Mouse (Mus musculus) CH12.LX (cell line): ENCODE measurements at regions not wholly inside any gene's neighbourhood (a gene's known extent, or its start where the extent isn't known, plus 50 kb on each side); places are given as distances from the start of the nearest gene placed in this dataset.

Experiments used
- DNase-seq: peaks from one replicate; pipeline ENCODE4 v3.0.0-alpha.2; 2013; ENCODE audit errors: extremely low read depth
- H3K27ac ChIP-seq: 2 replicates; pipeline ENCODE4 v1.5.1; 2012; ENCODE audit warnings: low read depth, mild to moderate bottlenecking, control low read depth, moderate library complexity; ENCODE audit not compliant: insufficient read depth
- H3K27me3 ChIP-seq: replicated peaks from 2 replicates; pipeline ENCODE3; 2012; ENCODE audit warnings: inconsistent platforms
- H3K36me3 ChIP-seq, 2 experiments: replicated peaks in 1 of 2; 2 replicates each; pipeline versions ENCODE3 to v1.6.1; 2012; ENCODE audit warnings: inconsistent platforms in 1 of 2, low read length in 1 of 2, mild to moderate bottlenecking in 1 of 2, mixed read lengths in 1 of 2, moderate library complexity in 1 of 2; ENCODE audit not compliant: control insufficient read depth in 1 of 2, insufficient read depth in 1 of 2
- H3K4me1 ChIP-seq, 2 experiments: 2 replicates each; pipeline ENCODE4 v1.6.1; 2012; ENCODE audit warnings: inconsistent platforms in 1 of 2, moderate library complexity in 1 of 2; ENCODE audit not compliant: insufficient read depth in 2 of 2, control insufficient read depth in 1 of 2
- H3K4me2 ChIP-seq: 2 replicates; pipeline ENCODE4 v1.6.1; 2012; ENCODE audit warnings: low read depth, mild to moderate bottlenecking, control low read depth; ENCODE audit not compliant: poor library complexity, insufficient read depth, severe bottlenecking
- H3K4me3 ChIP-seq, 3 experiments: fragments of 150-350 bp in 1 of 3; sonication (generic) in 1 of 3; replicated peaks in 1 of 3; 2 replicates each; pipeline versions ENCODE3 to v1.5.1; 2011 to 2012; ENCODE audit warnings: low read depth in 2 of 3, low read length in 2 of 3, mild to moderate bottlenecking in 2 of 3, moderate library complexity in 2 of 3, control low read depth in 1 of 3, improper control_type of control experiment in 1 of 3, inconsistent platforms in 1 of 3, mixed read lengths in 1 of 3; ENCODE audit not compliant: poor library complexity in 1 of 3
- H3K79me2 ChIP-seq: replicated peaks from 2 replicates; pipeline ENCODE4 v1.6.1; 2012; ENCODE audit warnings: mild to moderate bottlenecking, moderate library complexity; ENCODE audit not compliant: control insufficient read depth, poor library complexity, insufficient read depth, severe bottlenecking; ENCODE audit errors: extremely low read depth
- H3K9ac ChIP-seq: 2 replicates; pipeline ENCODE4 v1.6.1; 2012; ENCODE audit warnings: low read depth, mild to moderate bottlenecking, control low read depth, moderate library complexity; ENCODE audit not compliant: insufficient read depth
- H3K9me3 ChIP-seq: replicated peaks from 2 replicates; pipeline ENCODE3; 2012; ENCODE audit warnings: low read length, inconsistent platforms, mixed read lengths
- CHD2 ChIP-seq: IDR thresholded peaks from 2 replicates; pipeline ENCODE4 v1.6.1; 2011; ENCODE audit warnings: low read length, improper control_type of control experiment
- E2F4 ChIP-seq: IDR thresholded peaks from 2 replicates; pipeline ENCODE4 v1.6.1; 2011; ENCODE audit warnings: low read depth, low read length, improper control_type of control experiment; ENCODE audit not compliant: insufficient replicate concordance
- EP300 ChIP-seq: IDR thresholded peaks from 2 replicates; pipeline ENCODE4 v1.6.1; 2011; ENCODE audit warnings: low read length, improper control_type of control experiment
- ETS1 ChIP-seq: conservative IDR thresholded peaks from 2 replicates; pipeline ENCODE4 v1.6.1; 2012; ENCODE audit warnings: low read depth, mild to moderate bottlenecking, inconsistent platforms, low read length, improper control_type of control experiment, moderate library complexity
- GABPA ChIP-seq: IDR thresholded peaks from 2 replicates; pipeline ENCODE4 v1.6.1; 2012; ENCODE audit warnings: low read depth, low read length, improper control_type of control experiment, inconsistent platforms; ENCODE audit not compliant: insufficient replicate concordance
- HCFC1 ChIP-seq: IDR thresholded peaks from 2 replicates; pipeline ENCODE4 v1.6.1; 2012; ENCODE audit warnings: low read depth, mild to moderate bottlenecking, inconsistent platforms, low read length, improper control_type of control experiment
- IRF4 ChIP-seq: IDR thresholded peaks from 2 replicates; pipeline ENCODE4 v1.6.1; 2014; ENCODE audit warnings: low read depth, mild to moderate bottlenecking, inconsistent platforms, low read length, improper control_type of control experiment
- JUN ChIP-seq: IDR thresholded peaks from 2 replicates; pipeline ENCODE4 v1.6.1; 2011; ENCODE audit warnings: low read depth, mild to moderate bottlenecking, low read length, improper control_type of control experiment, moderate library complexity; ENCODE audit not compliant: insufficient read depth
- JUND ChIP-seq: conservative IDR thresholded peaks from 2 replicates; pipeline ENCODE4 v1.6.1; 2011; ENCODE audit warnings: low read depth, low read length, improper control_type of control experiment
- KAT2A ChIP-seq: IDR thresholded peaks from 2 replicates; pipeline ENCODE4 v1.6.1; 2012; ENCODE audit warnings: low read length, improper control_type of control experiment, inconsistent platforms; ENCODE audit not compliant: insufficient replicate concordance
- MEF2A ChIP-seq: IDR thresholded peaks from 2 replicates; pipeline ENCODE4 v1.6.1; 2014; ENCODE audit warnings: low read depth, mild to moderate bottlenecking, inconsistent platforms, low read length, improper control_type of control experiment, borderline replicate concordance
- MYC ChIP-seq: IDR thresholded peaks from 2 replicates; pipeline ENCODE4 v1.6.1; 2011; ENCODE audit warnings: low read depth, mild to moderate bottlenecking, improper control_type of control experiment, low read length
- NELFE ChIP-seq: IDR thresholded peaks from 2 replicates; pipeline ENCODE4 v1.6.1; 2011; ENCODE audit warnings: low read depth, low read length, improper control_type of control experiment
- TBP ChIP-seq: conservative IDR thresholded peaks from 2 replicates; pipeline ENCODE4 v1.6.1; 2011; ENCODE audit warnings: low read depth, low read length, improper control_type of control experiment
- UBTF ChIP-seq: IDR thresholded peaks from 2 replicates; pipeline ENCODE4 v1.6.1; 2012; ENCODE audit warnings: low read depth, mild to moderate bottlenecking, inconsistent platforms, low read length, improper control_type of control experiment, moderate library complexity
- USF1 ChIP-seq: IDR thresholded peaks from 2 replicates; pipeline ENCODE4 v1.6.1; 2014; ENCODE audit warnings: low read depth, mild to moderate bottlenecking, inconsistent platforms, low read length, improper control_type of control experiment
- ZC3H11A ChIP-seq: IDR thresholded peaks from 2 replicates; pipeline ENCODE4 v1.6.1; 2012; ENCODE audit warnings: low read depth, mild to moderate bottlenecking, inconsistent platforms, low read length, improper control_type of control experiment
- ZKSCAN1 ChIP-seq: IDR thresholded peaks from 2 replicates; pipeline ENCODE4 v1.6.1; 2012; ENCODE audit warnings: low read depth, inconsistent platforms, low read length, improper control_type of control experiment, borderline replicate concordance
- dilution Hi-C: fragments of 300-500 bp; cut with MboI; formaldehyde crosslinking; loops from 2 replicates; pipeline ENCODE4 v1.14.3; 2020; ENCODE audit warnings: low sequenced_read_pairs; ENCODE audit not compliant: extremely low pct_unique_long_range_greater_than_20kb, extremely low pct_ligation_motif_present
- in situ Hi-C: fragments of 300-500 bp; cut with MboI; formaldehyde crosslinking; loops from 3 replicates; pipeline ENCODE4 v1.14.3; 2019; ENCODE audit warnings: low sequenced_read_pairs, low pct_ligation_motif_present, low pct_unique_long_range_greater_than_20kb, mixed read lengths

GRCm38 (mm10) chr15:52577614-52578013, 1307.1 kb upstream of the Gm7489 start:
- Histone ChIP-seq H3K79me2 (no peaks in the 10 kb centered on the region), H3K27ac (no peak overlapping the region), H3K4me1 (peaks cover 2 to 27% of the 10 kb centered on the region in 2 experiments; a peak in 3 of 4 replicates), H3K4me3 (no peak overlapping the region), H3K27me3 (no peaks in the 10 kb centered on the region), H3K9ac (no peak overlapping the region), H3K36me3 (no peaks in the 10 kb centered on the region), H3K9me3 (no peaks in the 10 kb centered on the region), H3K4me2 (no peak overlapping the region)
- no peak for TF ChIP-seq USF1
- TF ChIP-seq KAT2A = no peak
- peak; percentile 84 for TF ChIP-seq MEF2A
- peak; percentile 79 for TF ChIP-seq JUND
- TF ChIP-seq GABPA = no peak
- TF ChIP-seq ZKSCAN1 = no peak
- peak; percentile 30 for TF ChIP-seq ETS1
- TF ChIP-seq UBTF = no peak
- TF ChIP-seq TBP = no peak
- TF ChIP-seq NELFE = no peak
- peak; percentile 66 for TF ChIP-seq EP300
- peak; percentile 69 for TF ChIP-seq JUN
- peak; percentile 48 for DNase-seq
- in situ Hi-C loops = no loop called here
- dilution Hi-C loops = no loop called here

GRCm38 (mm10) chr15:52589391-52589790, 1295.3 kb upstream of the Gm7489 start:
- Histone ChIP-seq H3K4me2 (no peak overlapping the region), H3K4me3 (no peak overlapping the region), H3K4me1 (0 out of 4 replicates have a peak, but pooled peaks cover 0 to 3% of the 10 kb centered on the region in 2 experiments), H3K9me3 (no peaks in the 10 kb centered on the region), H3K9ac (no peak overlapping the region), H3K27ac (no peak overlapping the region), H3K36me3 (no peaks in the 10 kb centered on the region), H3K27me3 (no peaks in the 10 kb centered on the region), H3K79me2 (no peaks in the 10 kb centered on the region)
- no peak for DNase-seq
- dilution Hi-C loops (no loop called here), in situ Hi-C loops (no loop called here)
- no peak for TF ChIP-seq KAT2A
- TF ChIP-seq CHD2 = no peak
- no peak for TF ChIP-seq ZC3H11A
- TF ChIP-seq HCFC1 = no peak
- TF ChIP-seq NELFE = no peak
- TF ChIP-seq ZKSCAN1 = no peak
- no peak for TF ChIP-seq TBP
- no peak for TF ChIP-seq E2F4
- no peak for TF ChIP-seq MYC
- TF ChIP-seq IRF4 = no peak
